Mouse (Mus musculus) brain, embryonic 14.5 days (tissue): ENCODE data around the gene Ercc6l2. TPM values are rescaled to one million over a fixed set of nuclear protein-coding genes. Genes with fewer than 3 reads are reported as not detected.
"Not testable (repeated sequence)": the region's sequence is repeated elsewhere in the genome, so short reads cannot be mapped to it uniquely, and the experiment has no call there.

Source experiments
- DNase-seq: peaks from one replicate; pipeline ENCODE4 v3.0.0-alpha.2; 2011; ENCODE audit warnings: low read depth
- CTCF ChIP-seq: fragments of 200-500 bp; IDR thresholded peaks from 2 replicates; pipeline ENCODE4 v1.5.1; 2012; ENCODE audit warnings: inconsistent platforms, mild to moderate bottlenecking, moderate library complexity, borderline replicate concordance; ENCODE audit not compliant: insufficient read depth, insufficient read length; ENCODE audit errors: extremely low read depth
- POLR2A ChIP-seq: fragments of 200-500 bp; IDR thresholded peaks from 2 replicates; pipeline ENCODE4 v1.6.1; 2012; ENCODE audit warnings: mild to moderate bottlenecking, inconsistent platforms, borderline replicate concordance; ENCODE audit not compliant: poor library complexity, insufficient read depth, insufficient read length, severe bottlenecking; ENCODE audit errors: extremely low read depth
- polyA plus RNA-seq: library from polyadenylated mRNA; depleted of rRNA; stranded (reverse); fragments of >200 nt; gene quantifications from 2 replicates; pipeline ENCODE4 v1.2.3, GENCODE M21; 2012; rRNA removed

Ercc6l2 gene
- polyA plus RNA-seq, 1 experiment: 17.5 TPM

DNA sequence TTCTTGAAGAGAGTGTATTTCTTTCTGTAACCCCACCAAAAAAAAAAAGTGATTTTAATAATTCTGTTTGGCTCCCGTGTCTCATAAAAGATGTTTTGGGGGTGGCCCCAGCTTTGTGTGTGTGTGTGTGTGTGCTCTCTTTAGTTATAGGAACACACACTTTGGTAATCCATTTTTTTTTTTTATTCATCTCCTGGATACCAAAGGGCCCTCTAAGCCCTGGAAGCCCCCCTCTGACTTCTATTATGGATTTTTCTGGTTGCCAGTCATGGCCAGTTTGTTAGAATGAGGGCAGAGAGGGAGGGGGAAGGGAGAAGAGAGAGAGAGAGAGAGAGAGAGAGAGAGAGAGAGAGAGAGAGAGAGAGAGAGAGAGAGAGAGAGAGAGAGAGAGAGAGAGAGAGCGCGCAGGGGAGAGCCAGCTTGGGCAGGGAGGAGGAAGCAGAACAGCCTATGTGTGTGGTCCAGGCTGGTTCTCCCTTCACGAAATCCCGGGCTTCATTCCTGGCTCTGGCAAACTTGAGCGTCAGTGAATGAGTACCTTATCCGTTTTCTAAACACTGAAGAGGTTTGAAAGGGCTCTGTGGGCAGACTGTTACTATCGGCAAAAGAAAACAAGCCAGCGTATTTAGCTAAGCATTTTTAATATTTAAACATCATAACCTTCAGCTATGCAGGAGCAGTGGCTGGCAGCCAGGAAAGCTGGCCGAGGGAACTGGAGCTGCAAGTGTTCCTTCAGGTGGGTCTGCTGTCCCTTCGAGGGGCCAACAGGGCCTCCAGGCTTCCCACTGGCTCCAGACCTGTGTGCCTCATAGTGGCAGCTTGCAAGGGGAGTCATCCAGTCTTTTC is 103.0 kb downstream of the Ercc6l2 start:
- peak; percentile 91 for DNase-seq

DNA sequence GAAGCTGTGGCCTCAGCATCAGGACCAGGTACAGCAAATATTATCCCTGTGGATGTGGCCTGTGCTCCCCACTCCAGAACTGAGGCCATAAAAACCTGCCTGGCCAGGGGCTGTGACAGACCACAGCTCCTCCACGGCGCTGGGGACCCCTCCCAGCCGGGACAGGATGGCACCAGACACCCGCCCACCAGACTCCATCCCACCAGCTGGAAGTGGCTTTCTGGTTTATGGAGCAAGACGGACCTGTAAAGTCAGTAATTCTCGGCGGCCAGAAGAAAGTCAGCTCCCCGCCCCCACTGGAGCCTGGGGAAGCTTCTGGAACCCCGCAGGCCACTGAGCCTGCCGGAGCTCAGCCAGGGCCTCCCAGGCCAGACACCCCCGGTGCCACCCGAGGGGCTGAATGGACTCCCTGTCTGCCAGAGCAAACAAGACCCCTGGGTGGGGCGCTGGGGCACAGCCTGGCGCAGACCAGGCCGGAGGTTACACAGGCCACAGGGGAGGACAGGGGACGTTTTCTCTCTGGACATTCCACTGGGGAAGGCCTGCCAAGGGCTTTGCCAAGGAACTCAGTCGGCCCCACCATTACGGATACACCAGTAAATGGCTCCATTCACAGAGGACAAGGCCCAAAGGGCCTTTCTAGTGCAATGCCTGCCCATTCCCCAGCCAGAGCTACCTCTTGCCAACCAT is 103.8 kb downstream of the Ercc6l2 start:
- peak; percentile 76 for DNase-seq
- TF ChIP-seq CTCF: no peak
- TF ChIP-seq POLR2A: no peak

More for the DNA sequence above, 103.0 kb downstream of the Ercc6l2 start:
- no peak for TF ChIP-seq POLR2A
- TF ChIP-seq CTCF: no peak

- not testable (repeated sequence) for DNase-seq
Measured at GRCm38 (mm10) chr13:63924036-63924435, 109.0 kb downstream of the Ercc6l2 start.

- TF ChIP-seq POLR2A (no peak), CTCF (no peak)
Measured at GRCm38 (mm10) chr13:63927326-63927725, 112.3 kb downstream of the Ercc6l2 start.

DNA sequence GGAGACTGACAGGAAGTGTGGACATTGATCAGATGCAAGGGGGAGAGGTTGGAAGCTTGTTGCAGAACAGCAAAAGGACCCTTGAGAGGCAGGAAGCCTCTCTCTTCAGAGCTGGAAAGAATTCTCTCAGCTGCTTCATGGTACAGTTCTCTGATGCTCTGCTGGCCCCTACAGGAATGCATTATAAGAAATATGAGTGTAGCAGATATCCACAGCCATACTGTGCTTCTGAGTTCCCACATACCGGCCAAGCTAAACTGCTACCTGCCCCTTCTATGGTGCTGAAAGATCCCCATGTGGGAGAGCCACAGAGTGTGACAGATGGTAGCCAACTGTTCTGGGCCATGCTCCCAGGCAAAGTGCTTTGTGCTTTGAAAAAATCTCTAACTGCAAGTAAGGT is 114.3 kb downstream of the Ercc6l2 start:
- TF ChIP-seq CTCF (peak; percentile 34; the same call in 1 of the 2 replicates), POLR2A (no peak)
- DNase-seq: peak; percentile 80

More at GRCm38 (mm10) chr13:63927326-63927725, 112.3 kb downstream of the Ercc6l2 start:
- no peak for DNase-seq

DNA sequence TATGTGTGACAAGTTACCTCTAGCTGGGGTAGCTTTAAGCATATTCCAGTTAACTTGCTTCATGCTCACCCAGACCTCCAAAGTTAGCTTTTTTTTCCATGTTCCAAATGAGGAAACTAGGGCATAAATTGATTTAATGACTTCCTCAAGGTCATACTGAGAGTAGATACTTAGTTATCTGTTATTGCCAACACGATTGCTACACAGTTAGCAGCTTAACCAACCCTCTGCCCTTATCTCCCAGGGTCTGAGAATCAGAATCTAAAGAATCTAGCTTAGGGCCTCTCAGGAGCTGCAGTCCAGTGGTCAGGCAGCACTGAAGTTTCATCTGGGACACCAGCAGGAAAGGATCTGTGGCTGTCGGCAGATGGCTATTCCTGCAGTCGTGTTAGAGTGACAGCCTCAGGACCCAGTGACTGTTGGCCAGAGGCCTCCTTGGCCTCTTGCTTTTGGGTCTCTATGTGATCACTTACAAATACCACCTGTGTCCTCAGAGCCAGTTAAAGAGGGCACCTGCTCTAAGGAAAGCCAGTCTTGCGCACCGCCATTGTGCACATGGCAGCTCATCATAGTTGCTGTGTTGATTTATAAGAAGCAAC is 115.0 kb downstream of the Ercc6l2 start:
- TF ChIP-seq POLR2A: no peak
- no peak for TF ChIP-seq CTCF
- no peak for DNase-seq

GRCm38 (mm10) chr13:63930525-63930924 is 115.5 kb downstream of the Ercc6l2 start:
- TF ChIP-seq POLR2A (no peak), CTCF (no peak)
- DNase-seq: no peak

GRCm38 (mm10) chr13:63936369-63936768 is 121.3 kb downstream of the Ercc6l2 start:
- TF ChIP-seq CTCF (no peak), POLR2A (no peak)
- DNase-seq: no peak

DNA sequence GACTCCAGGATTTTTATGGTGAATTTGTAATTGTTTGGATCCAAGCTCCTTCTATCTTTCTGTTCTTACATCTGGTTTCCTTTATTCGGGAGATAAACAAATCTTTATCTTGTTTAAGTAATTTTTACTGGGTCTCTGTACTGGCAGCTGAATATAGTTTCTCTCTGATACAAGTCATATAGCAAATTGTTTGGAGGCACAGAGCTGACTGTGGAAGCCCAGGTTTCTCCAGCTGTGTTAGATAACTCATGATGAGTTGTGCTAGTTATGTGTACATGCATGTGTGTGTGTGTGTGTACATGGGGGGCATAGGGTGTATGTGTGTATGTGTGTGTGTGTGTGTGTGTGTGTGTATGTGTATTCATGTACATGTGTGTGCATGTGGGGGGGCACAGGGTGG is 125.2 kb downstream of the Ercc6l2 start:
- DNase-seq: no peak
- TF ChIP-seq POLR2A: no peak

GRCm38 (mm10) chr13:63941170-63941569 is 126.1 kb downstream of the Ercc6l2 start:
- DNase-seq: no peak
- TF ChIP-seq POLR2A (no peak), CTCF (no peak)

GRCm38 (mm10) chr13:63943605-63944004 is 128.6 kb downstream of the Ercc6l2 start:
- DNase-seq: no peak
- no peak for TF ChIP-seq CTCF
- no peak for TF ChIP-seq POLR2A

- peak; percentile 57 for DNase-seq
- no peak for TF ChIP-seq POLR2A
- TF ChIP-seq CTCF: no peak
Measured at GRCm38 (mm10) chr13:63944344-63945021, 129.4 kb downstream of the Ercc6l2 start.

Other genes with a start within 250 kb of the Ercc6l2 start
- 23.3 and 37.6 TPM in 2 replicates for gene Ptch1, start 241.6 kb upstream of the Ercc6l2 start, polyA plus RNA-seq